Mouse (Mus musculus) thymus, postnatal 14 days (tissue): Measurements from ENCODE around the gene Spg20.

Source experiments
- DNase-seq: peaks from one replicate; pipeline ENCODE4 v3.0.0; 2021

Gene Spg20

DNA sequence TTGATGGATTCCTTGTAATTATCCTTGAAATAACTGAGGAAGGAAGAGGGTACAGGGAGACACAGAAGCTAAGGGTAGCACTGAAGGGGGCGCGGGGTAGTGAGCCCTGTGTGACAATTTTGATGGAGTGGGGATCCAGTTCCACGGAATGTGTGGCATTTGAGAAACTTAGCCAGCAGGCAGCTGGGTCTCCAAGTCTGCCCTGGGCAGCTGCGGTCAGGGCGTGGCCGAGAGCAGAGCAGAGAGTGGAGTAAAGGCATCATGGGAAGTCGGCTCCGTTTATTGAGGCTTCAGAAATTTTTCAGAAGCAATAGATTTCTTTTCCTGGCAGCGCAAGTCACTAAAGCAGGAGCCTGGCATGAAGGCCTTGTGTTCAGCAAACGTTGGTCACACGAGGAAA lies 12.9 kb upstream of the Spg20 start:
- no peak for DNase-seq

DNA sequence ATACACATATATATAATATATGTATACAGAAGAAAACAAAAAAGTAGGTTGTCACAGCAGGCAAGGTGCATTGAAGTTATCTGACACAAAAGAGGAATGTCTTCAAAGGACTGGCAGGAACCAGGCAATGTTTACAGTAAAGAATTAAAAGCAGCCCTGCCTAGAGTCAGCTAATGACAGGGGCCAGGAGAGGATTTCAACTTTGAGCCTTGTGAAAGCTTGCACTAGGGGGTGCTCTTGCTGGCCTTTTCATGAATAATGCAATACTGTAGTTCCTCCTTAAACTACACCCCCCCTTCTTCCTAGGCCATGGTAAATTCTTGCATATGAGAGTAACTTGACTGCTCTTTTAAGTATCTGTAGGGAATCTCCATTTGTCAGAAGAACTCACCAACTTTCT lies 10.8 kb upstream of the Spg20 start:
- no peak for DNase-seq

DNA sequence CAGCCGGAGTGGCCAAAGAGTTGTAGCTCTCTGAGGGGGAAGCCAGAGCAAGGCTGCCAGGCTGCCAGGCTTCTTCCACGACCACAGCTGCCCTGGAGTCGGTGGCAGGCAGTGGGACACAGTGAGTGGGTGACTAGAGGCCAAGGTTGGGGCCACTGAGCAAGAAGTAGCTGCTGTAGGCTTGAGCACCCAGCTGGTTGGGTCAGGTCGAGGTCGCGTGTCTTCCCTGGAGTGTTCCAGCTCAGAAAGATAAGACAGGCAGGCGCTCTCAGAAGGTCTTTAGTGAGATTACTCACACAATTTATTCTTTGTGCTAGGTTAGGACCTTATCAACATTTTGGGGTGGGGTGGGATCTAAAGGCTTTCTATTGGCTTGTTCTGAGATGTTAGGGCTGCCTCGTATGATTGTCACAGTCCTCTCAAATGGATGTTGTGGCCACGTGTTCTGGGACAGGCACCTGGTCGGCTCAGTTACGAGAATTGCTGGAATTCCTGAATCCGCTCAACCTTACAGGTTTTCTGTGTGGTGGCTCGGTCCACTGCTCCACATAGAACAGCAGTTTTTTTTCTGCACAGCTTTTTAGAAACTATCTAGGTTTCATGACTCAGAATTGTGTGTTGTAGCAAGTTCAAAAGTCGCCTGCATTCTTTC lies 6.4 kb upstream of the Spg20 start:
- DNase-seq: no peak

DNA sequence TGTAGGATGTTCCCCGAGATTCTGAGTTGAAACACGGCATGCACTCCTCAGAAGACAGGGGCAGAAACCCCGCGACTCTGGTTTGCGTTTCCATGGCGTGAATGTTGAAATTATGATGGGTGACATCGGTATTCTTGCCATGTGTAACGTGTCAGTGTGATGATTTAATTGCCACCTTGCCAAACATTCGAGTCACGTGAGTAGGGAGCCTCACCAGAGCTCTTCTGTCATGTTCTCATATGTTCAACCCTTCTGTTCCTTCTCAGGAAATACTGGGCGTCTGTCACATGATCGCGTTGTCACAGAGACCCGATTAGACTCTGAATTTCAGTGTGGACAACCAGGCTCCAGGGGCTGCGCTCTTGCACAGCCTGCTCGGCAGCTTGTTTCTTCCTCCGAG lies 5.9 kb upstream of the Spg20 start:
- DNase-seq: no peak

DNA sequence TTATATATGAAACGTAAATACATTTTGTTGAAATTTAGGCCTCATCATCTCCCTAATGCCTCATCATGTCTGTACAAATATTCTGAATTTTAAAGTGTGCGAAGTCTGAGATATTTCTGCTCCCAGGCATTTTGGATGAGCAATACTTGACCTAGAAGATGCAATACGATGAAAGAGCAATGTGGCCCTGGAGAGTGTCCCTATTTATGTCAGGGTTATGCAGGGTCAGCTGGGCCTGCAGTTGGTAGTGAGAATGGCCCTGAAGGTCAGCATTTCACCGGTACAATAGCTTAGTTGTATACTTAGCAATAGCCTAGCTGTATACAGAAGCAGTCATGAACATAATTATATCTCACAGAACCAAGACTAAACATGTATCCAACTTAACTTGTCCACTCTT lies 2.8 kb upstream of the Spg20 start:
- DNase-seq: no peak

DNA sequence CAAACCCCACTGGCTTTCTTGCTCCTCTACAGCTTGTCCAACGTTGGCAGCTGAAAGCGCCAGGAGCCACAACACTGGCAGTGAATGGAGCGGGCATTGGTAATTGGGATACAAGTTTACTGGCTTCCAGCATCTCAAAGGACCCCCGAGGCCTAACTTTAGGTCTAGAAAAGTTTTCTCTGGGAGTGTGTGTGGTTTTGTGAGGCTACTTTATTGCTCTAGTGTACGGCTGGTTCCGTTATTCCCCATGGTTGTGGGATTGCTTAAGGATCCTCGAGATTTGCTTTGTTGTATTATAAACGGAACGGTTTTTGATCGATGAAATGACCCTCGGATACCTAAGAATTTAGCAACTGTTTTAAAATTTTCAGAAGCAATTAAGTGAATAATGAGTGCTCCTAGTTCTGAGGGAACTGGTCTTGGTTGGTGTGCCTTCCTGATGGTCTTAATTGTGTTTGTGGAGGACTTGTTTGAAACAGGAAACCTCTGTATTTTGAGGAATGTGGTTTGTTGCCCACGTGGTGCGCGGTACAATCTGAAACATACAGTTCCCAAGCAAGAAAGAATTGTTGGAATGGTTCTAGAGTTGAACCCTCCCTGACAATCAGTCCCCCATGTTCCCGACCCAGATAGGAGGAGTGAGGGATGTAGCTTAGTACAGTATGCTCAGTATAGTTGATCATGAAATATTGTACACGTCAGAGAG lies 955 bp downstream of the Spg20 start:
- no peak for DNase-seq

DNA sequence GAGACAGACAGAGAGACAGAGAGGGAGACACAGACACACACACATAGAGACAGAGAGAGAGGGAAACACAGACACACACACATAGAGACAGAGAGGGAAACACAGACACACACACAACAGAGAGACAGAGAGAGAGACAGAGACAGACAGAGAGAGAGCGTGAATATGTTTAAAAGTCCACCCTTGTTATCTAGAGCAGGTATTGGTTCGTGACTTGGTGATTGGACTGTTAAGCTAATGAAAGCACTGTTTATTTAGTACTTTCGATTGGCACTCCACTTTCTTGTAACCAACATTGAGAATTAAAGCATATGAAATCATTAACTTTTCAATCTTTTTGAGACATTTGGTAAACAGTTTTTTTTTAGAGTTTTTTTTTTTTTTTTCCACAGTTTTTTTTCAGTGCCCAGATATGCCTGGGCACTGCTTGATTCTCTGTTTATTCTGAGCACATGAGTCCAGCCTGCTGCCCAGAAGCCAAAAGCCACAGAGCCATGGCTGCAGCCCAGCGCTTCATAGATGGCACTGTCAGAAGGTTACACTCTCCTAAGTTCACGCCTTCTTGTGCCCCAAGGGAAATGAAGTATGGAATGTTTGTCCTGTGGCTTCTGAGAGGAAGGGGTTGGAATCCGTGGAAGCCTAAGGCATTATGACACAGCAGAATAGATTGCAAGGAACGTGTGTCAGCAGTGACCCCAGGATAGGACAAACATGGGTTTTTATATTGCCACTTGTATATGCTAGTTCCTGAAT lies 2.6 kb downstream of the Spg20 start:
- no peak for DNase-seq

DNA sequence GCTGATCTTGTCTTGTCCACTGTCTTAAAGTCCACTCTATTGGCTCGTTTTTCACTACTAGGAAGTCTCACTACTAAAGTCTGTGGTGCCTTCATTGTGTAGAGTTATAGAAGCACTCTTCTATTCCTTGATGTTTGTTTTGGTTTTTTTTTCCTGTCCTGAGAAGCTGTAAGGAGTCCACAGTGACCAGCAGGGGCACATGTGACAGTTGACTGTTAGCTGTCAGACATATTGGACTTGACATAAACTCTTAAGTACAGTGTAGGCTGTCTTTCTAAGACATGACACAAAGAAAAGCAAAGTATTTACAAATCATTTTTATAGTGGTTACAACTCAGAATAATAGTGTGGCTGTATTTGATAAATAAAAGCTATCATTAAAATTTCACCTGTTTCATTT lies 3.2 kb downstream of the Spg20 start:
- DNase-seq: no peak

DNA sequence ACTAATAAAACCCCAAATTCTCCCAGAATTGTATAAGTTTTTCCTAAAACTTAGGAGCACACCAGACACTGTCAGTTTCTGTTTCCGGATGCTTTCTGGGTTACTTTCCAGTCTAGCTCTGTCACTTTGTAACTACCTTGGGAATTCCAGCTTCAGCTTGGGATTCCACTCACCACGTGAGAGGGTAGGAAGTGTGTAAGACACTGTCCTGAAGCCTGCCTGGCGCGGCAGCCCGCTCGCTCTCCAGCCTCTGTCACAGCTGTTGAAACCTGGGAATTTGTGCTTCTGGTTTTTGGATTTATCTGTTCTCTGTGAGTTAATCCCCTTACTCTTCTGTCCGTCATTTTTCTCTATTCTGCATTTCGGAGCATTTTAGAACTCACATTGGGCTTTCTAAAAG lies 4.1 kb downstream of the Spg20 start:
- no peak for DNase-seq

DNA sequence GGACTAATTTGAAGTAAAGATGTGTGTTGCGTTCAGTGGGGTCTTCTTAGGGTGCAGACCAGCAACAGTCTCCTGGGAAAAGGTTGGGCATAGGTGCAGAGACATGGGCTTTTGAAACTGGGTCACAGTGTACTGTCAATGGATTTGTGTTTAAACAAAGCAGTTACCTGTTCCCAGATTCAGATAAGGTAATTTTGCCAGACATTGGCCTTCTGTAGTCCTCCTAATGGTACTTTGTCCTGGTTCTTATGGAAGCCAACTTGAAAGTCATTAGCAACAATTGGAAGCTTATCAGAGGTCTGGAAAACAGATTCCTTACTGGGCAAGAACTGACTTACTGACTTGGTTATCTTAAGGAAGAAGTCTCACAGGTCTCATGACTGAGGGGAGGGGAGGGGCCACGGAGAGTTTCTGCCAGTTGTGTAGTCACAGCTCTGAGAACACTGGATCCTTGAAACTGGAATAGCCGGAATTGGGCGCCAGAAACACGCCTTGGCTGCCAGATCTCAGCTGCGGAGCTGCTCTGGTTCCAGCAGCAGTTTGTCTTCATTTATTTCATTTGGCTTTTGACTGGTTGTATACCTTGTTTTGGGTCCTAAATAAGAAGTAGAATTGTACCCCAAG lies 7.5 kb downstream of the Spg20 start:
- no peak for DNase-seq

DNA sequence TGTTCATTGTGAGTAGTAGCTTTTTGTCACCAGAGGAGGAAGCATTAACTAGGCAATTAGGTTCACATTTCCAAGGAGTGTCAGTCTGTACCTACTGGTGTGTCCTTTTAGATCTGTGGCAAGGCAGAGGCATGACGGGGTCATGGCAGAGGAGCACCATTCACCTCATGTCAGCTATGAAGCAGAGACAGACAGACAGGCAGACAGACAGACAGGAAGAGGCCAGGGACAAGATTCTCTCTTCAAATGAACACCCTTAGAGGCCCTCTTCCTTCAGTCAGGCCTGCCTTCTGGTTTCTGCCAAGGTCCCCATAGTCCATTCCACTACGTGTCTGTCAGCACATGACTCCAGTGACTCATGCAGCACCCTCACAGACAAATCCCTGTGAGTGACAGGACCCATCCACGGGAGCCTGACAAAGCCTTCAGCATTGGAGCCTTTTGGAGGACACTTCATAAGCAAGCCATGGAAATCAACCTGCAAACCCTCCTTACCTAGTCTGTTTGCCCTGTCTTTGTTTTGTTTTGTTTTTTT lies 10.5 kb downstream of the Spg20 start:
- DNase-seq: no peak

DNA sequence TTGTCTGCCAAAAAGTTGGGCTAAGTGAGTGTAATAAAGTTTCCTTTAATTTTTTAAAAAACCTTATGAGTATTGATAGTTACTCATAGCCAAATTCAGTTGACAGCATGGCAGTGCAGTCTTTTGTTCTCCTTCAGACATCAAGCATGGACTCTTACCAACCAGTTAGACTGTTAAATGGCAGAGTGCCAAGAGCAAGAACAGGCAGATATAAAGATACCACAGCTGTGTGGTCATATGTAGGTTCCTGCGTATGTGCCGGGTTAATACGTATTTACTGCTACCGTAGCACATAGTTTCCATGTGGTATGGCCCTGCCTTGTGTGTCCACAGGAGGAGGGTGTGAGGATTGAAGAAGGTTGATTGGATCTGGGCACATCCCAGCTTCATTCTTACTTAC lies 11.2 kb downstream of the Spg20 start:
- DNase-seq: no peak

DNA sequence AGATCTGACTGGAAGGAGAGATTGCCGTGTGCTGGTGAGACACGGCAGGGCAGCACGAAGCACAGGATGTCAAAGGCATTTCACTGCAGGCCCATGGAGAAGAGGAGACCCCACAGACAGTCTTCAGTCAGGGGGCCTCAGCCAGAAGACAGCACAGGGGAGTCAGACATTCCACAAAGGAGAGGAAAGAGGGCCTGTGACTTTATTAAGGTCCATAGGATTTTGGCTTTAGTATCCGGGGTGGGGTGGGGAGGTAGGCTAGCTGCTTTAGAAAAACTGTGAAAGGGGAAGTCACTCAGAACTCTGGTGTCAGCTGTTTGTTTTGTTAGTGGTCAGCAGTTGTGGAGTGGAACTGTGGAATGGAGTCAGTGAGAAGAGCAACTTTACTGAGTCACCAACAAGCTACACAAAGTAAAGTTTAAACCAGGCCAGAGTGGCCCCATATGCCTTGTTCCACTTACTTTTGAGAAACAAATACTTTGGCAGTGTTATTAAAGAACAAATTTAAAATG lies 17.3 kb downstream of the Spg20 start:
- DNase-seq: no peak

DNA sequence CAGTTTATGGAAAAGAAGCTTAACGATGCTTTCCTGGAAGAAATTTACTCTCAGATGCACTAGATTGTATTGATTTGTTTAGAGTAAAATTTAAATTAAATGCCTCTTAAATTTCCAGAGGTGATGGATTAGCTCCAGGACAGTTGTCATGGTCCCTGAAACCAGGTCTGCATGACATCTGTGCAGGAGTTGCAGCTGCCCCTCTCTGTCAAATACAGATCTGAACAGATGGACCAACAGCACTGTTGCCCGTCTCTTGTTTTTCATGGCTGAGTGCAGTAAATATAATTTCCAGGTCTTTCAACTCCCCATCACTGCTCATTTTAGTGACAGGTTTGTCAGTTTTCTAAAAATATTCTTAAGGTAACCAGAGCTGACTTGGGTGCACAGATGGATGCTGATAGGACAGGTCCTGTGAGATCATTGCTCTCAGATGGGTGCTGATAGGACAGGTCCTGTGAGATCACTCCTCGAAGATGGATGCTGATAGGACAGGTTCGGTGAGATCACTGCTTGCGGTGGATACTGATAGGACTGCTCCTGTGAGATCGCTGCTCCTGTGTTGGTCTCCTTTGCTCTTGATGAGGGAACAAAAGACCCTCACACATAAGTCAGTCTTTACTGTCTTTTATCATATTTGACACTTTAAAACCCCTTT lies 19.8 kb downstream of the Spg20 start:
- DNase-seq: no peak

DNA sequence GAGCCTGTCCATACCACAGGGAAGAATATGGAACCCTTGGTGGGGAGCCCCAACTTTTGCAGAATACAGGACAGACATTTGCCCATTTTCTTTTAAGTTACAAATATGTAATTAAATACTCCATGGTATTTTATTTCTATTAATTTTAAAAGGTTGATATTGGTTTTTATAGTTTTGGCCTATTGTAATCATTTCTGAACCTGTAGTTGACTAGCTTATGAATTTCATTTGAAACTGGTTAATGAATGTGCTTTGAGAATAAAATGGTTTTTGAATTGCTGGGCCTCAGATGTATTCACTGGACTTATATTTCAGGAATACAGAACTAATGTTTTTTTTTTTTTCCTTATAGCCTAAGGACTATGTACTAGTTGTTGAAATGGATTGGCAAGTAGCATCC lies 25.1 kb downstream of the Spg20 start, which contains the start of gene Ccdc169:
Gene Ccdc169 (plus strand): TSS at position 301 of the 400 bp plus-strand sequence.
- no peak for DNase-seq

DNA sequence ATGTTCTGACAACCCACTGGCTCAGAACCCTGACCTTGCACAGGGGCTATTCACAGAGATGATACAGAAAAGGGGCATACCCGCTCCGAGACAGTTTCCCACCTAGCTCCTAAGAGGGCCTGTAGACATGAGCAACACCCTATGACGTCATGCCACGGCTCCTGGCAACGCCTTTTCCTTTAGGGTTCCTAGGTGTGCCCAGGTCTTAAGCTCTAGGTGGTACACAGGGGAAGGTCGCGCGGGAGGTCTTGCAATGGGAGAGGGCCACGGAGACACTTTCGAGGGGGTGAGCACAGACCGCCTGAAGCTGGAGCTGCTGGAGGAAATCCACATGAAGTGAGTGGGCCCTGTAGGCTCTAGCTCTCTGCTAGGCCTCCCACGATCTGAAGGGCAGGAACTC lies 27.9 kb downstream of the Spg20 start:
- DNase-seq: no peak

DNA sequence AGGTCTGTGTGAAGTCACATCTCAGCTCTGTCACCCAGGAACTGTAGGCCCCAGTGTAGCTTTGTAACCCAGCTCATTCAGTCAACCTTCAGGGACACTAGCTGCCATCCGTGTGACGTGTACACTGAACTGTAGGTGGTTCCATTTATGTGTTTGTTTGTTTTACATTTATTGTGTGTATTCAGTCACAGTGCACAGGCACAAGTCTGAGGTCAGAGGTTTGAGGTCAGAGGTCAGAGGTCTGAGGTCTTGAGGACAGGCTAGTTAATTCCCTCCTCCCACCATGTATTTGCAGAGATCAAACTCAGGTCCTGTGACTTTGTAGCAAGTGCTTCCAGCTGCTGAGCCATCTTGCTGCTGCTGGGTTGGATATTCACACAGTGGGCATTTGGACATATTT lies 29.5 kb downstream of the Spg20 start:
- no peak for DNase-seq

DNA sequence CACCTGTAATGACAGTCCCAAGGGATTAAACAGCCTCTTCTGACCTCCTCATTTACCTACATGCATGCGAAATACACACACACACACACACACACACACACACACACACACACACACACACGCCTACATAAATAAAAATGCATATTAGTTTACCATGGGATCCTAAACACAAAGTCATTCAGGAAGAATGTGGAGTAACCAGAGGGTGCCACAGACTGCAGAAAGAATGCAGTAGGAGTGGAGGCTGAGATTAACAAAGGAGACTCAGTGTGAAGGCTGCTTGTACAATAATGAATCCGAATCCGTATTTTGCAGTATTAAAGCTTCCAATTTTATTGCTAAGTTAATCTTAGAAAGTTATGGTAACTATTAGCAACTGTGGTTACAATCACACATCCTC lies 33.0 kb downstream of the Spg20 start:
- DNase-seq: no peak

DNA sequence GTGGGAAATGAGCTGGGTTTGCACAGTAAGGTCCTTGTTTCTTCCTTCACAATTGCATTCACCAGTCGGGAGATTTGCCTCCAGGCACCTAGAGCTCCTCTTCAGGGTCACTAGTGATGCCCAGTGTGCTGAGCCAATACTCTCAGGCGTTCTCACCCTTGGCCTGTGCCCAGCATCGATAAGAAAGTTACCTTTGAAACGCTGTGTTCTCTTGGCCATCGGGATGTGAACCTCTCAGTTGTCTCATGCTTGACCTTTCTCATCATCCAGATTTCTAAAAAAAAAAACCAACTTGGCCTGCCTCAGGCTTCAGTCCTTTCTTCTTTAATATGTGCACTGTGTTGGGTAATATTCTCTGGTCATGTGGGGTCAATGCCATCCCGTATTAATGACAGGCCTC lies 34.5 kb downstream of the Spg20 start:
- DNase-seq: no peak

DNA sequence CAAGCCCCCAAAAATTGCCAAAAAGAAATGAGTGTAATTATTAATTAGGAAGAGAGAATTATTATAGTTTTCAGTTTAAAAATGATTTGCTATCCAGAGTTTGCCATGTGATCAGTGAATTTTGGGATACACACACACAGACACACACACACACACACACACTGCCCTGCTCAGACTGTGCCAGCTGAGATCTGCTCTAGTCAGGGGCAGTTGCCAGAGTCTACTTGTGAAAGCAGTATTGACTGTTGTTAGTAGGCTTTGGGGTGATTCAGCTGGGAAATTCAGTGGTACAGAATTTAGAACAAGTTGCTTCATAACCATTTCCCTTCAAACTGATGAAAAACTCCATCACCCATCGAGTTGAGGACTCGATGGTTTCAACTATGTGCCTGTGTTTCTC lies 35.2 kb downstream of the Spg20 start:
- no peak for DNase-seq

DNA sequence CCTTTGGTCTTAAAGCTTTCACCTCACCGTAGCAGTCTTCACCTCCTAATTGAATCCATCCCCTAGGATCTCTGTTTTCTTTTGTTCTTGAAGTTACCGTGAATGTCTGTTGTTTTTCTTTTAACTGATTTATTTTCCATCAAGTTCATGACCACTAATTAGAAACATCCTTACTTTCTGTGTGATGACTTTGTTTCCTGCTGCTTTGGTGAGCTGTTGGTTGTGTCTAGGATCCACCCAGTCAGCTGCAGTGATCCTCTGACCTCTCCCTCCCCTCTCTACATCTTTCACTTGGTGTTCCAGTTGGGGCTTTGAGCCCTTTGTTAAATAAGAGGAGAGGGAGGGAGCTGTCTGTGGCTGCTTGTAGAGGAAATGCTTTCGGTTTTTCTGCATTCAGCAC lies 36.2 kb downstream of the Spg20 start:
- no peak for DNase-seq

DNA sequence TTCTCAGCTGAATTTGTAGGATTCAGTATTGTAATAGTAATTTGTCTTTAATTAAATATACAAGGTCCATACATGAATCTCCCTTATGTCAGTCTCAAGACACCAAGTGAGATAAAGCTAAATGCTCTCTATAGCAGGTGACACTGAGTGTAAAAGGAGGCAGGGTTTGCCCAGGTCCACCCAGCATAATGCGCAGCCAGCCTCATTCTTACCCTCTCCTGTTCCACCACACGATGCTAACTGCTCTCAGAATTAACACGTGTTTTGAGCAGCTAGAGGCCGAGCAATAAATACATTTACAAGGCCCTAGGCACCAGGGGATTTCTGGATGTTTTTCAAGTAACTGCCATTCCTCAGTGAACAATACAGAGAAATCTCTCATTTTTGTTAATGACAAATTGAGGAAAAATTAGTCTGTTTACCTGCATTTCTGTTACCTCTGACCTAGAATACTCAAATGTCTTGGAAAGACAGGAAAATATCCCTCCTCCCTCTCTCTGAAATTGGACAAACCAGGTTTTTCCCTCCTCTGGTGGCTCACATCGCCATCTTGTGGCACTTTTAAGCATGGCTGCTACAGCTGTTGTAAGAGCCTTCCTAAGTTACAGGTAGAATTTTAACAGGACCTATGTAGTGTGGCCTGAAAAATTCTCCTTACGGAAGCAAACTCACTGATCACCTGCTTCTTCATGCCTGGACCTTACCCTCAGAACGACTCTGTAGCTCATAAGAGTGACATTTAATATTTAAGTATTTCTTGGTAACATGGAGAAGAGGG lies 39.9 kb downstream of the Spg20 start:
- peak; percentile 12 for DNase-seq
